Mouse (Mus musculus) cerebellum, adult 9-11 months (tissue): ENCODE data around the gene Hmga2.

Experiments
- DNase-seq: peaks from one replicate; pipeline ENCODE4 v3.0.0; 2022

Hmga2 gene

DNA sequence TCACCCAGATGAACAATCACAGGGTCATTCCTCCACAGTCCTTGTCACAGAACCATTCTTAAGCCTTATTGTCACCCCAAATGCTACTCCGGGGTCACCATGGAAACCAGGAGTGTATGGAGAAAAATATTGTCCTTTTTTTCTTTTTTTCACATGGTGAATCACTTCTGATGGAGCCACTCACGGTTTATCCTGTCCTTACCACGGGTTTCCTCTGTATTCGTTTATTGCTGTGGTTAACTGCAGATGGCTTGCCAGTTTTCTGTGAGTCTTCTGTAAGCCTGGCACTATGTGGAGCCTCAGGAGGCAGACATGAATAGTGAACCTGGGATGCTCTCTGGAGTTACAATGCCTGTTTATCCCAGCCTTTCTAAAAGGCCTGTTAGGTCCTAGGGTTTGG is 53.4 kb downstream of the Hmga2 start:
- DNase-seq: no peak

GRCm38 (mm10) chr10:120422050-120422449 is 54.2 kb downstream of the Hmga2 start:
- peak; percentile 52 for DNase-seq

GRCm38 (mm10) chr10:120420971-120421629 is 55.2 kb downstream of the Hmga2 start:
- DNase-seq: no peak

DNA sequence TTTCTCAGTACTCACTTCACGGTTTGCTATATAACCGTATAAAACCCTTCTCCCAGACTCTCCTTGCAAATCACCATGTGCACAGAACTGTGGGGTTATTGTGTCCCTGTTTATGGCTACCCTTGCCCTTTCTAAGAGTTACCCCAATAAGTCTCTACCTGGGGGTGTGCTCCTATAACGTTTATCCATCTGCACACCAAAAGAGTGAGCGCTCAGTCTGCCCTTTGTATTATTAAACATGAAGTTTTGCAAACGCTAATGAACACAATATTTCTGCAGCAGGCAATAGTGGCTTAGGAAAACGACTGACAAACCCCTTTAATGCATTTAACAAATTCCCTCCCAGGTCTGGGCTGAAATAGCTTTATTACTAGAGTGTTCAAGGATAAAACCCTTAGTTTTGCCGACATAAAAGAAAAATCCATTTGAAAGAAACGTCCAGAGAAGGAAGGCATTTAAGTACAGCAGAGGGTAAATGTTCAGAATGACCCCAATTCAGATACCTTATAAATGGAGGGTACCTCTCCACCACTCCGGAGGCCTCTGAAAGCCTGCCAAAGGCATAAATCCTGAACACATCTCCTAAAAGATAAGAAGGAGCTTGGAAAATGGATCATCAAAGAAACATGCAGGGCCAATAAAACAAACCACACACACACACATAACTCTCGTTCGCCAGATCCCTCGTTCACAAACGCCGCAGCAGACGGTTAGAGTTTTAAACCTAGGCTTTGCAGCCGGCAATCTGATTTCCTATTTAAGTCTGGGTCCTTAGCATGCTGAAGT is 57.3 kb downstream of the Hmga2 start:
- DNase-seq: no peak

DNA sequence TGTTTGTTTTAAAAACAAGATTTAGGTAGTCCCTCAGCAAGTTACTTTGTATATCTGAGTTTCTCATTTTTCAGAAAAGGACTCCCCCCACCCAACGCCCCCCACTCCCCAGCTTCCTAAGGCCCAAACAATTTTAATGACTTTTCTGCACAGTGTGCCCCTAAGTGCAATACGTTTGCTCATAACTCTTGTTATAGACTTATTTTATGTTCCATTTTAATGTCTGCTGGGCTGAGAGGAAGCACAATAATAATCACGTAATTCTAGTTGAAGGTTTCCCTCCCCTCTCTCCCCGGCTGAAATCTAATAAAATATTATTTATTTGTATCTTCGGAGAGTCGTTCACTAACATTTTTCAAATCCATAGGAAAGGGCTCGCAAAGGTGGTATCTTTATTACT is 58.1 kb downstream of the Hmga2 start:
- no peak for DNase-seq

- DNase-seq: no peak
These were observed 58.7 kb downstream of the Hmga2 start for GRCm38 (mm10) chr10:120417488-120418118.

GRCm38 (mm10) chr10:120417116-120417487 is 59.2 kb downstream of the Hmga2 start:
- DNase-seq: no peak

DNA sequence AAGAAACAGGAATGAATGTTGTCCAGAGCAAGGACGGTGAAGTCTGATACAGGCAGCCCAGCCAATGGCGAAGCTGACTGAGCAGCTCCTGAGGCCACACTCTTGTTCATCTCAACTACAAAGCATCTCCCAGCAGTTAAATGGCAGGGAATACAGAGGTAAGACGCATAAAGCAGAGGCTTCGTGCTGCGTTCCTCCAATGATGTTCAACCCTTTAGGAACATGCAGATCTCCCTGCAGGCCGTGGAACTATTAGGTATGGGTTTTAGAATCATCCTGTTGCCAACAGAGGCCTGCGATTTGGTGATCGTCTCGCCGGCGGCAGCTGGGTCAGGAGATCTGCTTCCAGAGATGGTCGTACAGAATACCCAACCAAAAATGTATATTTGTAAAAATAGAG is 59.6 kb downstream of the Hmga2 start:
- DNase-seq: no peak

DNA sequence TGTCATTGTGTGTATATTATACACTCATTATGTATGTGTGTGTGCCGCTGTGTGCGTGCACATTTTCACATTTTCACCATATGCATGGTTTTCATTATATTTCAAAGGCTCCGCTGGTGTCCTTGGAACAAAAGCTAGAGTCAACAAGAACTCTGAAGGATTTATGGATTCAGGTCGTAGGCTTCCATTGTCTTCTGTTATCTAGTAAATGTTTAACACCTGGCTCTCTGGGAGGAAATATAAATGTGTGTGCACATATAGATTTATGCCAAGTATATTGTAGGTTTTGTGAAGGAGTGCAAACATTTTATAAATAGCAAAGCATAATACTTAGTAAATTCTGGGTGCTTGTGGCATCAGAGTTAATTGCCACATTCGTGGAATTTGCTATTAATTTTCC is 64.1 kb downstream of the Hmga2 start:
- no peak for DNase-seq

- no peak for DNase-seq
These were observed 65.3 kb downstream of the Hmga2 start for GRCm38 (mm10) chr10:120410958-120411357.

- DNase-seq: no peak
These were observed 67.1 kb downstream of the Hmga2 start for GRCm38 (mm10) chr10:120409131-120409530.

DNA sequence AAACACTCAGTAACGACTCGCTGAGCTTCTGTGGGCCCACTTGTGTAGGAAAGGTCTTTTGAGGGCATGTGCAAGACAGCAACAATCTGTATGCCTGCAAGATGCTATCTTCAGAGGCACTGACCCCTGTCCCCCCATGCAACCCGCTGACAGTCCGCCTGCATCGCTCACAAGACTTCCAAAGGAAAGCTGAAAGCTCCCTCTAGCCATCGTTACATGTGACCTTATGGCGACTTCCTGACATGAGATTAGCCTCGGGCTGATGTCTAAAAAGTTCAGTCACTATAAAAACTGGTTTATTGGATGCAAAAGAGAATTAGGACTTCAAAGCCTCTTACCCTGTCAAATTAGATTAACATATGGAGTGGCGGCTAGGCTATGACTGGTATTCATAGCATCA is 69.0 kb downstream of the Hmga2 start:
- no peak for DNase-seq

- no peak for DNase-seq
These were observed 70.2 kb downstream of the Hmga2 start for GRCm38 (mm10) chr10:120406038-120406437.

- DNase-seq: no peak
These were observed 70.9 kb downstream of the Hmga2 start for GRCm38 (mm10) chr10:120405322-120405721.

- DNase-seq: no peak
These were observed 73.3 kb downstream of the Hmga2 start for GRCm38 (mm10) chr10:120402966-120403365.

DNA sequence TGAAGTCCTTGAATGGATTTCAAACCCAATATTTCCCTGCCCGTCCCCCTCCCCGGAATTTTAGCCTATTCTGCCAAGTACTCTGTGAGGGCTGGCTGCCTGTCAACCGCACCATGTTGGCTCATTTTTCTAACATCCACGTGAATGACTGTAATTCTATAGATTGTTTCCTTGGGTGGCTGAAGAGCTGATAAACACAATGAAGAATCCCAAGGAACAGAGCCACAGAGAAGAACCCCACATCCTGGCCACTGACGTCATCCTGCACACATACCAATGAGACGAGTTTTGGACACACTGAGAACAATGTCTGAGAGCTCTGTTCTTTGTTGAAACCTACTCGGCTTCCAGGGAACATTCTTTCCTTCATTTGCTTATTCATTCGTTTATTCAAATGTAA is 74.5 kb downstream of the Hmga2 start:
- no peak for DNase-seq

- no peak for DNase-seq
These were observed 76.3 kb downstream of the Hmga2 start for GRCm38 (mm10) chr10:120399846-120400510.

- no peak for DNase-seq
These were observed 77.5 kb downstream of the Hmga2 start for GRCm38 (mm10) chr10:120398745-120399144.

- no peak for DNase-seq
These were observed 79.0 kb downstream of the Hmga2 start for GRCm38 (mm10) chr10:120397211-120397631.

DNA sequence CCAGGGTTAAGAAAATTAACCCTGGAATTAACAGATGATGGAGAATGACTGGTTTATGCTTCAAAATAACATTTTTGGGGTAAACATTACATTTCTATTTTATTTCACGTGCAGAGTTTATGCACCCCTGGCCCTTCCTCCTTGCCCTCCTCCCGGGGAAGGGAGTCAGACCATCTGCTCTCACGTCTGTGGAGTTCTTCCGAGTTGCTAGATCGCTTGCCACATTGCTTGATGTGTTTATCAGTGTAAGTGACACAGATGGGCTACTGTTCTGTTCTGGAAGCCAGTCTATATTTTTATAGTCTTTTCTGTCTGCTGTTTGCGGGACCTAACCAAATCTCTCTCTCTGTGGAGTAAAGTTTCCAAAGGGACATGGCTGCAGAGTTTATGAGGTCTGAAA is 80.7 kb downstream of the Hmga2 start:
- DNase-seq: no peak

DNA sequence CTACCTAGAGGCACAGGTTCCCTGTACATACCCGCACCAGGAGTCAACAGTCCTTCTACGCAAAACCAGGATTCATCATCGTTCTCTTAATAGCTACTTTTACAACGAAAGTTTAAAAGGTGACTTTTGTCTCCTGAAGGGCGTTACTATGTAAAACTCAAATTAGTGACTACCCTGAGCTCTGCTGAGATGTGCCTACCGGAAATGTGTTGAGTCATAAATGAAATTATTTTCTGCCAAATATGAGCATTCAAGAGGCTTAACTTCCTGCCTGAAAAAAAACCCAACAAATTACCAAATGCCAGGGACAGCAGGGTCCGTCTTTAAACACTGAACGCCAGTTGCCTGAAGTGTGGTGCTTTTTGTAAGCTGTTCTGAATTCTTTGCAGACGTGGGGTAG is 81.5 kb downstream of the Hmga2 start:
- no peak for DNase-seq

GRCm38 (mm10) chr10:120391971-120392716 is 84.1 kb downstream of the Hmga2 start:
- DNase-seq: no peak
